Mouse (Mus musculus) E14TG2a.4 (cell line): ENCODE results near the gene Commd7.

Experiments
- H3K27me3 ChIP-seq: 2 replicates; pipeline ENCODE4 v1.6.1; 2014; ENCODE audit warnings: low read length, control low read depth; ENCODE audit not compliant: insufficient read depth
- H3K36me3 ChIP-seq: 2 replicates; pipeline ENCODE4 v1.6.1; 2014; ENCODE audit warnings: low read length, control low read depth; ENCODE audit not compliant: insufficient read depth
- H3K4me1 ChIP-seq: replicated peaks from 2 replicates; pipeline ENCODE4 v1.6.1; 2014; ENCODE audit warnings: low read depth, low read length, control low read depth
- H3K4me3 ChIP-seq: replicated peaks from 2 replicates; pipeline ENCODE4 v1.5.1; 2014; ENCODE audit warnings: mild to moderate bottlenecking, low read length
- H3K9me3 ChIP-seq: 2 replicates; pipeline ENCODE4 v1.6.1; 2014; ENCODE audit warnings: low read length, control low read depth
- CTCF ChIP-seq: conservative IDR thresholded peaks from 2 replicates; pipeline ENCODE4 v1.5.1; 2014; ENCODE audit warnings: low read length
- NANOG ChIP-seq: IDR thresholded peaks from 2 replicates; pipeline ENCODE4 v1.6.1; 2014; ENCODE audit warnings: borderline replicate concordance, low read length, mixed read lengths
- POU5F1 ChIP-seq: IDR thresholded peaks from 2 replicates; pipeline ENCODE4 v1.6.1; 2014; ENCODE audit warnings: low read length, borderline replicate concordance

Gene Commd7

GRCm38 (mm10) chr2:153580042-153580441 lies 52.5 kb downstream of the Commd7 start:
- Histone ChIP-seq H3K36me3 (no peaks in the 10 kb centered on the region), H3K9me3 (no peaks in the 10 kb centered on the region), H3K4me3 (no peak overlapping the region), H3K27me3 (no peaks in the 10 kb centered on the region), H3K4me1 (peaks cover 88% of the 10 kb centered on the region)
- TF ChIP-seq CTCF (no peak), NANOG (no peak), POU5F1 (no peak)

- Histone ChIP-seq H3K36me3 (no peaks in the 10 kb centered on the region), H3K9me3 (no peaks in the 10 kb centered on the region), H3K27me3 (peaks cover 4% of the 10 kb centered on the region; the same call in 1 of the 2 replicates), H3K4me3 (no peak overlapping the region), H3K4me1 (peaks cover 87% of the 10 kb centered on the region)
- TF ChIP-seq NANOG (no peak), POU5F1 (no peak), CTCF (no peak)
These were observed 55.5 kb downstream of the Commd7 start for GRCm38 (mm10) chr2:153577122-153577521.

DNA sequence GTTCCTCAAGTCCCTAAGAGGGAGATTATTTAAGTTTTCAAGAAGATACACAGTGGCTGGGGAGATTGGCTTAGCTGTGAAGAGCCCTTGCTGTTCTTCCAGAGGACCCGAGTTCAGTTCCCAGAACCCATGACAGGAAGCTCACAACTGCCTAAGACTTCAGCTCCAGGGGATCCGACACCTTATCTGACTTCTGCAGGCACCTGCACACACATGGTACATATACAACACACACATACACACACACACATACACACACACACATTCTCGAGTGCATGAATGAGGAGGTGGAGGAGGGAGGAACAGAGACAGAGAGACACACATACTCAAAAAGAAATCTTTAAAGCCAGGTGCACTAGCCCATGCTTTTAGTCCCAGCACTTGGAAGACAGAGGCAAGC lies 56.4 kb downstream of the Commd7 start:
- no peak overlapping the region for H3K4me3 ChIP-seq

GRCm38 (mm10) chr2:153575554-153575953 lies 57.0 kb downstream of the Commd7 start:
- no peak overlapping the region for H3K4me3 ChIP-seq
- H3K9me3 ChIP-seq = no peaks in the 10 kb centered on the region
- TF ChIP-seq POU5F1 = no peak
- TF ChIP-seq NANOG = no peak
- no peak for TF ChIP-seq CTCF
- peaks cover 76% of the 10 kb centered on the region for H3K4me1 ChIP-seq
- H3K36me3 ChIP-seq = no peaks in the 10 kb centered on the region
- peaks cover 4% of the 10 kb centered on the region; the same call in 1 of the 2 replicates for H3K27me3 ChIP-seq

More for the DNA sequence above, 56.4 kb downstream of the Commd7 start:
- no peak for TF ChIP-seq POU5F1
- peaks cover 82% of the 10 kb centered on the region for H3K4me1 ChIP-seq
- no peaks in the 10 kb centered on the region for H3K9me3 ChIP-seq
- H3K27me3 ChIP-seq = peaks cover 4% of the 10 kb centered on the region; the same call in 1 of the 2 replicates
- no peaks in the 10 kb centered on the region for H3K36me3 ChIP-seq

DNA sequence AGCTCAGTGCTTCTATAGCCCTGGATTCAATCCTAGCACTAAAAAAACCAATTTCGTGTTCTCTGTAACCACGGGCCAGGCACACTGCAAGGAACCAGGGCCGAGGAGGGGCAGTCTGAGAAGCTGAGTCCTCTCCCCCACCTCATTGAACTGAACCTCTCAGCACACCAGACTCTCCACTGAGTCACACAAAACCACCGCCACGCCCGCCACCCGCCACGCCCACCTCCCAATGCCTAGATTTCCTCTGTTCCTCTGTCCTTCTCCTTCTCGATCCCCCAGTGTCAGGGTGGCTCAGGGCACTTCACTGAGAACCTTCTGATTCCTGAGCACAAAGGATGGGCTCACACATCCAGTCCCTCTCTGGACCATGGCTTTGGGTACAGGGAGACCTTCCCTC lies 59.5 kb downstream of the Commd7 start:
- Histone ChIP-seq H3K4me1 (peaks cover 64% of the 10 kb centered on the region), H3K36me3 (no peaks in the 10 kb centered on the region), H3K4me3 (no peak overlapping the region), H3K9me3 (no peaks in the 10 kb centered on the region), H3K27me3 (peaks cover 4% of the 10 kb centered on the region; the same call in 1 of the 2 replicates)
- no peak for TF ChIP-seq POU5F1

GRCm38 (mm10) chr2:153568541-153568940 lies 64.0 kb downstream of the Commd7 start:
- Histone ChIP-seq H3K4me1 (peaks cover 27% of the 10 kb centered on the region), H3K27me3 (no peaks in the 10 kb centered on the region), H3K36me3 (no peaks in the 10 kb centered on the region), H3K9me3 (no peaks in the 10 kb centered on the region), H3K4me3 (no peak overlapping the region)
- TF ChIP-seq CTCF (no peak), NANOG (no peak), POU5F1 (no peak)

DNA sequence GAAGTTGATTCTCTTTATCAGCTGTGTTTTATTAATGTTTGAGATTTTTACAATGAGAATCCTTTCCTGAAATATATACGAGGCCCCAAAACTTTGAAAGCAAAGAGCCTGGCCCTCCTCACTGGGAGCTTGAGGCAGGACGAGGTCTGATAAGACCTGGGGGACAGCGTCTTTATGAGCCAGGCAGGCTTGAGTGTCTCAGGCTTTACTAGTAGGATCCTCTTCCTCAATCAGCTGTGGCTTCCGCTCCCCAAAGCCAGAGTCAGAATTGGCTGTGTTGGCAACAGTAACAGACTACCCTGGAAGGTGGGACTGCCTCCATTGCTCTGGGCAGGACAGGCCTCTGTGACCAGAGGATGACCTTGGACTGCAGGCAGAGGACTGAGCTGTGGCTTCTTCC lies 64.6 kb downstream of the Commd7 start:
- Histone ChIP-seq H3K4me3 (no peak overlapping the region), H3K36me3 (no peaks in the 10 kb centered on the region), H3K27me3 (0 out of 2 replicates have a peak, but pooled peaks cover 5% of the 10 kb centered on the region), H3K4me1 (peaks cover 22% of the 10 kb centered on the region), H3K9me3 (no peaks in the 10 kb centered on the region)
- TF ChIP-seq CTCF (no peak), POU5F1 (no peak), NANOG (no peak)
